Mouse (Mus musculus): ENCODE data around the gene Erp44.

GRCm38 (mm10) chr4:48225604-48226003, 53.8 kb downstream of the Erp44 start:
- TF ChIP-seq CTCF (IDR thresholded peaks at IDR 0.05; ENCODE audit: extremely low read depth, insufficient read depth, insufficient read length, insufficient replicate concordance) (no peak), POLR2A (IDR thresholded peaks at IDR 0.05; ENCODE audit: low read depth, low read length) (no peak)
